Mouse (Mus musculus): ENCODE data around the gene Sorl1. TPM values are rescaled to one million over a fixed set of nuclear protein-coding genes. Genes with fewer than 3 reads are reported as not detected.

Gene Sorl1
- polyA plus RNA-seq, 1 experiment from 2014 or later: 4.3 TPM

DNA sequence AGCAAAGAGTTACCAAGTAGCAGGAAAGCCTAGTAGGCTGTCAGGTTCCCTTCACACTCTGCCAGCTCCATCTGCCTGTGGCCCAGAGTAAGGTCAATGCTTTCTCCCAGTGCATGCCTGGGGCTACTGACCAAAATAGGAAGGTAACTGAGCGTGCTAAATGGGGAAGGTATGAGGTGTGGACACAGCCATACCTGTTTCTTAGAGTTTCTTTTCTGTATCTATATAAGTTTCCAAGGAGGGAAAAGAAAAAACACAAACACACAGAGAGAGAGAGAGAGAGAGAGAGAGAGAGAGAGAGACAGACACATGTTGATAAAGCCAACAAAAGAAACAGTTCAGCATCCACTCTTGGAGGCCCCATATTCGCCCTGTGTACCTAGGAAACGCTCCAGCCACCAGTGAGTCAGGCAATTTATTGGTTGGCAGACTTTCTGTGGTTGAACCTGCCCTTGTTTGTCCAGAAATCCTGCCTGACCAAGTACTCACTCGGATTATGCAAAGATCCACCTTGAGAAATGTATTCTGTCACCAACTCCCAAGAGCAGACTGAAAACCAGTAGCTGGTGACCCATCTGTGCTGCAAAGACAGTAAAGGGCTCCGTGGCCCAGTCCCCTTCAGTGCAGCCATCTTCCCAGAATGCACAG, 25.5 kb downstream of the Sorl1 start:
- H3K4me3 ChIP-seq: no peak overlapping the region
- 84% methylated on average over 5 of the region's 5 CpGs for WGBS
- H3K9me3 ChIP-seq: no peaks in the 10 kb centered on the region
- H3K27ac ChIP-seq: no peak overlapping the region
- DNase-seq (ENCODE audit: low spot score): no peak
- no peaks in the 10 kb centered on the region for H3K4me1 ChIP-seq (replicated peaks)
- no peaks in the 10 kb centered on the region for H3K27me3 ChIP-seq (ENCODE audit: insufficient read depth, poor library complexity, severe bottlenecking)
- H3K36me3 ChIP-seq: no peaks in the 10 kb centered on the region

DNA sequence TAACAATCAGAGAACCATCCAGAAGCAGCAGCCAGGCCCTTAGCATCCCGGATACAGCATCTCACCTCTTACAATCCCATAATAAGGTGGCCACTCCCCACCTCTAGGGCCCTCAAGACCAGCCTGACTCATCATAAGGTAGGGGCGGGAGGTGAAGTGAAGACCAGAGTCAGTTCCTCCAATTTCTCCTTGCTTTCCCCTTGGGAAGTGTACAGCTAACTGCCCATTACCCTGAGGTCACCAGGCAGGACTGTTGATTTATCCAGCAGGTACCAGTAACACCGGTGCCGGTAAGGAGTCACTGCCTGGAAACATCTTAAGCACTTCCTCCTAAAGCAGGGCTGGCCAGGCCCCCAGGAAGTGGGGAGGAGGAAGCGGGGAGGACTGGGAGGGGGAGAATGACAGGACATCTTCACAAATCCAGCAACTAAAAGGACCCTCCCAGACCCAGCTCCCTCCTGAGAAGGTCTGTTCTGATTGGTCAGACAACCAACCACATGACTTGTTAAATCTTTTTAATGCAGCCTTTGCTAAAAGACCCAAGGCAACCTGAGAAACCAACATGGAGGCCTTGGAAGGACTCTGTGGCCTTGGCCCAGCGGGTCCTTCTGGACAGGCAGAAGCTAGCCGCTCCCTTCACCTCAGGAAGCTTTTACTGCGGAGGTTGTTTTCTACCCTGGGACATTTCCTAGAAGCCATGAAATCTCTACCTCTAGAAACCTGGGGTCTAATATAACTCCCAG, 26.2 kb downstream of the Sorl1 start:
- 94% methylated on average over 8 of the region's 8 CpGs for WGBS
- Histone ChIP-seq H3K36me3 (no peaks in the 10 kb centered on the region), H3K27me3 (ENCODE audit: insufficient read depth, poor library complexity, severe bottlenecking) (no peaks in the 10 kb centered on the region), H3K4me3 (no peak overlapping the region), H3K9me3 (no peaks in the 10 kb centered on the region), H3K4me1 (replicated peaks) (no peaks in the 10 kb centered on the region), H3K27ac (no peak overlapping the region)
- no peak for DNase-seq (ENCODE audit: low spot score)

DNA sequence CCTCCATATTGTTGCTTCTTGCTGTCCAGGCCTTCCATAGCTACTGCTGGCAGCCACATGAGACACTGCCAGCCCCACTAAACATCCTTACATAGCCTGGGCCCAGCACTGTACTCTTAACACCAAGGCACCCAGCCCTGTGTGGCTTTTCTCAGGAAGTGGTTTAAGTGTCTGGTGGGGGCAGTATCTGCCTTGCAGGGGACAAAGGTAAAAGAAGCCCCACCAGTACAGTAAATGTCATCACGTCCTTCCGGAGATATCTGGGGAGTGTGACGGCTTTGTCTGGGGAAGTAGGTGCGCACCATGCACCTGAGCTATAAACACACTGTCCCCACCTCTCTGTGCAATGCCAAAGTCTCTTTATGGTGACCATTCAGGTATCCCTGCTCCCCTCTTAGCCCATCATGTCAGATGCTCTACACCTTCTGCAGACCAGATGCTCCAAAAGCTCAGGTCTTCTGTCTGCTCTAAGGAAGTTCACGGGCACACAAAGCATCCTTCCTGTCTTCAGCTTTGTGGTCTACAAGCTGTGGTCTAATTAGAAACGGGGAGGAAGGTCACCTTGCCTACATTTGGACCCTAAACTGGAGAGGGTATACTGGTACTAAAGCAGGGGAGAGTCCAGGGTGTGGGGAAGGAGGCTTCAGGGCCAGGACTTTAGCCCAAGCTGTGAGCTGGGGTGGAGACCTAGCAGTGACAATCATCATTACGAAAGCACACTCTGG, 26.9 kb downstream of the Sorl1 start:
- Histone ChIP-seq H3K27me3 (ENCODE audit: insufficient read depth, poor library complexity, severe bottlenecking) (no peaks in the 10 kb centered on the region), H3K27ac (no peak overlapping the region), H3K9me3 (no peaks in the 10 kb centered on the region), H3K4me1 (replicated peaks) (no peaks in the 10 kb centered on the region), H3K4me3 (no peak overlapping the region), H3K36me3 (no peaks in the 10 kb centered on the region)
- WGBS: 86% methylated on average over 7 of the region's 7 CpGs
- DNase-seq (ENCODE audit: low spot score): no peak

DNA sequence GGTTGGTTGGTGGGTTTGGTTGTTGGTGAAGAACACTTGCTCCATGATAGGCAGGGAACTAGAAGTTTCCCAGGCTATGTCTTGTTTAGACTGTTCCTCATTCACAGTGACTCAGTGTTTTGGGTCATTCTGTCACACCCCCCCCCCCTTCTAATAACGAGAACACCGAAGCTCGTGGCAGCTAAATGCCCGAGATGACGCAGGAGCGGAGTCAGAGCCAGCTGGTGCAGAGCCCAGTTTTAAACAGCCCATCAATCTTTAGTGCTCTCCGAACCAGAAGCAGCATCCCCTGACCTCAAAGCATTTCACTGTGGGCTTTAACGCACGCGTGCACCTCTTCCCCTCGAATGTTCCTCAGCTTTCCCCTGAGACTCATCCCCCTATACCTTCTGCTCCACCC, 29.3 kb downstream of the Sorl1 start:
- no peak for DNase-seq (ENCODE audit: low spot score)
- H3K27ac ChIP-seq: no peak overlapping the region
- H3K4me1 ChIP-seq (replicated peaks): no peaks in the 10 kb centered on the region
- no peaks in the 10 kb centered on the region for H3K27me3 ChIP-seq (ENCODE audit: insufficient read depth, poor library complexity, severe bottlenecking)
- no peaks in the 10 kb centered on the region for H3K9me3 ChIP-seq
- no peaks in the 10 kb centered on the region for H3K36me3 ChIP-seq
- no peak overlapping the region for H3K4me3 ChIP-seq
- WGBS: 88% methylated on average over 11 of the region's 11 CpGs

DNA sequence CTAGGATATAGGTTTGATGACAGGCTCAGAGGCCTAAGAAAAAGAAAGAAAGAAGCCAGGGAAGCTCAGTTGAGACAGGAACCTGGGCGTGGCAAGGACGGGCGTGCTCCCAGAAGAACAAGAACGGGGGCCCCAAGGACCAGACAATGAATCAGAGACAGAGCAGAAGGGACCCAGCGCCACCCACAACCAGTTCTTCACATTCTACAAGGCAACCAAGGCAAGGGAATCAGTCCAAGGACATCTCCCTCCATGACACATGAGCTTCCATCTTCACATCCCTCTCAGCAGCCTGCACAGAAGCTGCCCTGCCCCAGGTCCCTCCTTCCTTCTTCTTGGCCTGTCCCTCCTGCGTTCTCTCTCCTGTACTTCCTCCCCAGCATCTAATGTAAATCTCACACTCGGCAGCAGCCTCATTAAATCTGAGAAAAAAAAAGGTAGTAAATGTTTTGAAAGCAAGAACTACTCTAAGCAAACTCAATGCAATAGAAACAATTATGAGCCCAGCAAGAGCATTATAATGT, 30.0 kb downstream of the Sorl1 start:
- no peaks in the 10 kb centered on the region for H3K4me1 ChIP-seq (replicated peaks)
- H3K36me3 ChIP-seq: no peaks in the 10 kb centered on the region
- H3K4me3 ChIP-seq: no peak overlapping the region
- WGBS: 93% methylated on average over 7 of the region's 7 CpGs
- H3K9me3 ChIP-seq: no peaks in the 10 kb centered on the region
- no peak for DNase-seq (ENCODE audit: low spot score)
- H3K27ac ChIP-seq: no peak overlapping the region
- H3K27me3 ChIP-seq (ENCODE audit: insufficient read depth, poor library complexity, severe bottlenecking): no peaks in the 10 kb centered on the region

DNA sequence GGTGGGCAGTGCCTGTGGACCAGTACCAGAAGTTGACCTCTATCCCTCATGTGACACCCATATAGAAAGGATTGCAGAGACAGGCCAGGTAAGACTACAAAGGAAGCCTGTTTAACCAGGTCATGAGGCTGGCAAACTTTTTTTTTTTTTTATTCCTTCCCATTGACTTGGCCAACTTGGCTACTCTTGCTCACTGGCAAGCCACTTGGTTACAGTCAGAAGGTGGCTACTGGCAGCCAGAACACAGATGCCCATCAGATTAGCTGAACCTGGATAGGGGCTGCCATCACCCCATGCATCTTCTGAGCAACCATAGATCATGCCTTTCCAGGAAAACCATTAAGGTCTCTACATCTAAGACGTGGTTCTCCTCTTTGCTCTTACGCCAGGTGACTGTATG, 31.3 kb downstream of the Sorl1 start:
- H3K4me3 ChIP-seq: no peak overlapping the region
- H3K27me3 ChIP-seq (ENCODE audit: insufficient read depth, poor library complexity, severe bottlenecking): no peaks in the 10 kb centered on the region
- H3K9me3 ChIP-seq: no peaks in the 10 kb centered on the region
- H3K27ac ChIP-seq: no peak overlapping the region
- 93% methylated on average over 2 of the region's 2 CpGs for WGBS
- DNase-seq (ENCODE audit: low spot score): no peak
- H3K36me3 ChIP-seq: no peaks in the 10 kb centered on the region
- no peaks in the 10 kb centered on the region for H3K4me1 ChIP-seq (replicated peaks)

DNA sequence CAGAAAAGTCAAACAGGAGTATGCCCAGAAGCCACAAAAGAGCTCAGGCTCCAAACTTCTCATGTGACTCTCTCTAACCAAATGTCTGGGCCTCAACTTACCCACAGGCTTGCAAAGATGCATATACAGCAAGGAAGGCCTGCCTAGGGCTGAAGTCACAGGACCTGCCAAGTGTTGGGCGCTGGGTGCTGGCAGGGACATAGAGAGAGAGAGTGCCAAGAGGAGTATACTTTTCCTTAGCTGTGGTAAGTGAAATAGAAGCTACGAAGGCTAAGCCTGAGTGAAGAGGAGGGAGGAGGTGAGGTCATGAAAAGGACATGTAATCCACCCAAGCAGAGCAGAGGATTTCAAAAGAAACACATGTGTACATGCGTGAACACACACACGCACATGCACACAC, 32.5 kb downstream of the Sorl1 start:
- Histone ChIP-seq H3K4me3 (no peak overlapping the region), H3K9me3 (no peaks in the 10 kb centered on the region), H3K4me1 (replicated peaks) (no peaks in the 10 kb centered on the region), H3K36me3 (no peaks in the 10 kb centered on the region), H3K27ac (no peak overlapping the region), H3K27me3 (ENCODE audit: insufficient read depth, poor library complexity, severe bottlenecking) (no peaks in the 10 kb centered on the region)
- no peak for DNase-seq (ENCODE audit: low spot score)
- WGBS: 94% methylated on average over 4 of the region's 4 CpGs

DNA sequence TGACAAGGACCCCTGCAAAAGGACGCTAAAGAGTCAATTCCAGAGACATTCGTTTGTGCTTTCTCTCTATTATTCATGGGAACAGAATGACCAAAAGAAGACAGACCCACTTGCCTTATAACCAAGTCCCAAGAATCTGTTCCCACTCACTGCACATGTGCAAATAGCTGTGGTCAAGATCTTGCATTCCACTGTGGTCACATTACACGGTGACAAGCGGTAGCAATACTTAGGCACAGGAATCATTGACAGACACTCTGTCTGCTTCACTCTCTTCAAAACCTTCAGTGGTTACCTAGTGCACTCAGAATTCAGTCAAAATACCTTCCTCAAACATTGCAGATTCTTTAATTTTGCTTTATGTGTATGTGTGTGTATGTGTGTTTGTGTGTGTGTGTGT, 36.2 kb downstream of the Sorl1 start:
- Histone ChIP-seq H3K27me3 (ENCODE audit: insufficient read depth, poor library complexity, severe bottlenecking) (no peaks in the 10 kb centered on the region), H3K4me3 (no peak overlapping the region), H3K4me1 (replicated peaks) (no peaks in the 10 kb centered on the region), H3K36me3 (no peaks in the 10 kb centered on the region), H3K27ac (no peak overlapping the region), H3K9me3 (no peaks in the 10 kb centered on the region)
- DNase-seq (ENCODE audit: low spot score): no peak
- WGBS: 81% methylated on average over 4 of the region's 4 CpGs

DNA sequence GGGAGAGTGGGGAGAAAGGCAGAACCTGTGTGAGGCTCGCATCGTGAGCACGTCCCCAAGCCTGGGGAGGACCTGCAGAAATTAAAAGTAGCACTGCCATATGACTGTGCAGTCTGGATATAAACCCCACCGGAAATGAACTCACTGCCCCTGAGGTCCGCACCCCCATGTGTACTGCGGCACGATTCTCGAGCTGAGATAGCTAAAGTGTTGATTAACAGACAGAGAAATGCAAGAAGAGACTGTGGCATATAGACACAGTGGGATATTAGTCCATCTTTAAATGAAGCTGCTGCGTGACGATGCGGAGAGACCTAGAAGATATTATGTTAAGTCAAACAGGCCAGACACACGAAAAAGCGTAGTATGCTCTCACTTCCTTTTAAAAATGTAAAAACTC, 38.1 kb downstream of the Sorl1 start:
- Histone ChIP-seq H3K9me3 (no peaks in the 10 kb centered on the region), H3K4me1 (replicated peaks) (no peaks in the 10 kb centered on the region), H3K4me3 (no peak overlapping the region), H3K27ac (no peak overlapping the region), H3K27me3 (ENCODE audit: insufficient read depth, poor library complexity, severe bottlenecking) (no peaks in the 10 kb centered on the region), H3K36me3 (no peaks in the 10 kb centered on the region)
- no peak for DNase-seq (ENCODE audit: low spot score)
- 96% methylated on average over 13 of the region's 13 CpGs for WGBS

DNA sequence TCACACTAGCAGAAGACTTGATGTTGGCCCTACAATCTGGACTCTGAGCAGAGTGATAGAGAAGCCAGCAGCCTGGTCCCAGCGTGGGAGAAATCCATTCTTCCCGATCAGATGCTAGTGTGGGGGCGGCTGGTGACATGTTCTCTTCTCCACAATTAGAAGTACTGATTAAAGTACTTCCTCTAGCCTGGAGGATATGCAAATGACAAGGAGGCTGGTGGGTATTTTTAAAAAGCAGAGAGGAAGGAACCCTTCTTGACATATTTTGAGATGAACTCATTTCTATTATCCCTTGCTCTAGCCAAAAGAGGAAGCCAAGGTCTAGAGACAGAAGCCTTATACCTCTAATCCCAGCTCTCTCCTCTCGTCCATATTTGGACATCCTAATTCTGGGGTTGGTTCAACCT, 40.4 kb downstream of the Sorl1 start:
- Histone ChIP-seq H3K9me3 (no peaks in the 10 kb centered on the region), H3K4me3 (no peak overlapping the region), H3K4me1 (replicated peaks) (no peaks in the 10 kb centered on the region), H3K27me3 (ENCODE audit: insufficient read depth, poor library complexity, severe bottlenecking) (no peaks in the 10 kb centered on the region), H3K27ac (no peak overlapping the region), H3K36me3 (no peaks in the 10 kb centered on the region)
- no peak for DNase-seq (ENCODE audit: low spot score)
- WGBS: 87% methylated on average over 4 of the region's 4 CpGs

DNA sequence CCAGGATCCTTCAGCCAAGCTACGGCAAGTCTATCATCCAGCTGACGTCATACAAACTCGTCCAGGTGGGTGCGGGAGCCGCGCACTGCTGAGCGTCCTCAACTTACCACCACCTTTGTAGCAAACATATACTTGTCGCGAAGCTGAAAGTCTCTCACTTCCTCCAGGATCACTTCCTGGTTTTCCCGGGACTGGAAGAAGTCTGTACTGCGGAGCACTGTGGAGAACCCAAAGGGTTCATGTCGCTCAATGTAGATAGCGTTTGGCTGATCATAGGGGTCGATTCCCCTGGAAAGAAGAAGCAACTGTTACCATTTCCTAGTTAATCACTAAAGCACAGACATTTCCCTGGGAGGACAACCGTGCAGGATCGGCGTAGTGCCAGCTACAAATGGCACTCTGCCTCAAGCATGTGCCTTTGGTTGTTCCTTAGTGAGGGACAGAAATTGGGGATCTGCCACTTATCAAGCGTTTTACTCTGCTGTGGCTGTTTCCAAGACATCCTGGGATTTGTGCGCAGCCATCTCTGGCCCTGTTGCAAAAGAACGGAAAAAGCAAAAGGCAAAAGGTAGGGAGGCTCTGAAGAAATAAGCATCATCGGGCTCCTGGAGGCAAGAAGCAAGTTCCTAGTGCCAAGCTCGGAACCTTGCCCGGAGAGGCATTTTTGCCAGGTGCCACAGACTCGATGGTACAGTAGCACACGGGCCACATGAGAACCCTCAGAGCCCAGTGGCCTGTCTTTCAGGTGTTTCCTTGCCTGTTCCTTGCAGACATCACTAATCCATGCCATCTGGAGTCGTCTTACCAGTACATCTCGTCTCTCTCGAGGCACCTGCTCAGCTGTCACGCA, 42.2 kb downstream of the Sorl1 start:
- H3K27ac ChIP-seq: no peak overlapping the region
- H3K4me3 ChIP-seq: no peak overlapping the region
- H3K4me1 ChIP-seq (replicated peaks): no peaks in the 10 kb centered on the region
- H3K27me3 ChIP-seq (ENCODE audit: insufficient read depth, poor library complexity, severe bottlenecking): no peaks in the 10 kb centered on the region
- no peaks in the 10 kb centered on the region for H3K9me3 ChIP-seq
- H3K36me3 ChIP-seq: no peaks in the 10 kb centered on the region
- DNase-seq (ENCODE audit: low spot score): no peak
- 94% methylated on average over 29 of the region's 29 CpGs for WGBS

DNA sequence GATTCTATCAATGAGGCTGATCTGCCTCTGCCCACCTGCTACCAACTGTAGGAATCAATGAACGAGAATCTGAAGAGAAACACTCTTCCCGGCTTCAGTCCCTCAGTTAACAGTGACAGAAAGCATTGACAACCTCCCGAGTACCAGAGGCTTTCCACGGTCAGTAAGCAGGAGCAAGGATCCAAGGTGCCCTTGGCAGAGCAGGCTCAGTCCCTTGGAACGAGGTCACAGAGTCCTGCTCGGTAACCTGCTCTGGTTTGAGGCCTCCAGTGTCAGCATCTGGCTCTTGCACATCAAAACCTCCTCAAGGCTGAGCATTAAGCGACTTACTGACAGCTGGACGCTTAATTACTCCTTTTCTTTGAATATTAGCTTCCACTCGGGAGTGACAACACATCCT, 43.4 kb downstream of the Sorl1 start:
- H3K36me3 ChIP-seq: no peaks in the 10 kb centered on the region
- H3K4me3 ChIP-seq: no peak overlapping the region
- WGBS: 79% methylated on average over 9 of the region's 9 CpGs
- no peak for DNase-seq (ENCODE audit: low spot score)
- H3K9me3 ChIP-seq: no peaks in the 10 kb centered on the region
- H3K27me3 ChIP-seq (ENCODE audit: insufficient read depth, poor library complexity, severe bottlenecking): no peaks in the 10 kb centered on the region
- H3K4me1 ChIP-seq (replicated peaks): no peaks in the 10 kb centered on the region
- H3K27ac ChIP-seq: no peak overlapping the region
